Mouse (Mus musculus): Measurements from ENCODE around the gene Pate2. TPM values are rescaled to one million over a fixed set of nuclear protein-coding genes. Genes with fewer than 3 reads are reported as not detected.

Gene Pate2
- polyA plus RNA-seq, 1 experiment from 2014 or later: 2.3 TPM

DNA sequence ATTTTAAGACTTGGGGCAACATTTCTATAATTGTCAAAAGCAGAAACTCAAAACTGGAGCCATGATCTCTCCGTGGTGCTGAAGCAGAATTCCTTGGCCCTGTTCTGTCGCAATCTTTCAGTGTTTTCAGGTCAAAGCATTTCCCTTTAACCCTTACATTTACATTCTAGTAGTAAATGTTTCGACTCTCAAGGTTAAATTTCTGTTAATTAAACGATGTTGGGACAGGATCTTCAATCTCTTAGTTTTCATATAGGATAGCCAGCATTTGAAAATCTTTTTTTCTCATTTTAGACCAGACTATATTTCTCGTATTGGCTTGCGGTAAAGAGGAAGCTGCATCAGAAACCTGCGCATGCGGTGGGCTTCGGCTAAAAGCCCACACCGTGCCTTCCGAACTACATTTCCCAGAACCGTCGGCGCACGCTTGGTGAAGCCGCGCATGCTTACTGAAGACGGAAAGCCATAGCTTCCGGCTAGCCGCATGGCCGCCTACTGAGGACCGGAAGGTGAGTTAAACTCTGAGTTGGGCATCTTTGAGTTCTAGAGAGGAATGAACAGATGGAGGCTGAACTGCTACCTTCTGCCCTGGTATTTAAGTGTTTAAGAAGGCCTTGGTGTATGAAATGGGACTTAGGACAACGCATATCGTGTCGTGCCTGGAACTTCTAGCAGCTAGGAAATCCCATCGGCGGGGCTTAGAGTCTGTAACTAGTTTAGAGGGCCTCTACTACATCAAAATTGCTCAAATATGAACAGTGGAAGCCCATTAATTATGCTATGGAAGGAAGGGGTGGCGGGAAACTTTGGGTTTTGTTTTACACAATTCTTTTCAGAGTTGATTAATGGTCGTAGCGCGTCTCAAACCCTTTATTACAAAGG, 10.8 kb upstream of the Pate2 start:
- peak overlapping the region; percentile 89 for H3K4me2 ChIP-seq
- H3K27ac ChIP-seq: peak overlapping the region; percentile 60; the same call in 1 of the 2 replicates
- WGBS: 3% methylated on average over 31 of the region's 31 CpGs
- peak overlapping the region; percentile 49 for H3K4me3 ChIP-seq (replicated peaks)
- peaks cover 23% of the 10 kb centered on the region for H3K36me3 ChIP-seq (replicated peaks)
- ATAC-seq (ENCODE audit: low FRiP score): peak; percentile 92
- H3K9ac ChIP-seq: peak overlapping the region; percentile 58
- H3K4me1 ChIP-seq: peaks cover 16% of the 10 kb centered on the region
- H3K9me3 ChIP-seq: no peaks in the 10 kb centered on the region
- peaks cover 14% of the 10 kb centered on the region for H3K27me3 ChIP-seq

GRCm38 (mm10) chr9:35561076-35561475, 9.0 kb upstream of the Pate2 start:
- H3K9ac ChIP-seq: no peak overlapping the region
- peaks cover 41% of the 10 kb centered on the region for H3K36me3 ChIP-seq (replicated peaks)
- no peak for ATAC-seq (ENCODE audit: low FRiP score)
- H3K9me3 ChIP-seq: no peaks in the 10 kb centered on the region
- WGBS: 93% methylated on average over 11 of the region's 11 CpGs
- no peak overlapping the region for H3K27ac ChIP-seq
- no peak overlapping the region for H3K4me2 ChIP-seq
- no peak overlapping the region for H3K4me3 ChIP-seq (replicated peaks)
- H3K27me3 ChIP-seq: peaks cover 14% of the 10 kb centered on the region
- peaks cover 16% of the 10 kb centered on the region for H3K4me1 ChIP-seq

- H3K36me3 ChIP-seq (replicated peaks): peaks cover 45% of the 10 kb centered on the region
- WGBS: 92% methylated on average over 6 of the region's 6 CpGs
- no peak overlapping the region for H3K27ac ChIP-seq
These were observed 8.5 kb upstream of the Pate2 start for GRCm38 (mm10) chr9:35561583-35561982.

DNA sequence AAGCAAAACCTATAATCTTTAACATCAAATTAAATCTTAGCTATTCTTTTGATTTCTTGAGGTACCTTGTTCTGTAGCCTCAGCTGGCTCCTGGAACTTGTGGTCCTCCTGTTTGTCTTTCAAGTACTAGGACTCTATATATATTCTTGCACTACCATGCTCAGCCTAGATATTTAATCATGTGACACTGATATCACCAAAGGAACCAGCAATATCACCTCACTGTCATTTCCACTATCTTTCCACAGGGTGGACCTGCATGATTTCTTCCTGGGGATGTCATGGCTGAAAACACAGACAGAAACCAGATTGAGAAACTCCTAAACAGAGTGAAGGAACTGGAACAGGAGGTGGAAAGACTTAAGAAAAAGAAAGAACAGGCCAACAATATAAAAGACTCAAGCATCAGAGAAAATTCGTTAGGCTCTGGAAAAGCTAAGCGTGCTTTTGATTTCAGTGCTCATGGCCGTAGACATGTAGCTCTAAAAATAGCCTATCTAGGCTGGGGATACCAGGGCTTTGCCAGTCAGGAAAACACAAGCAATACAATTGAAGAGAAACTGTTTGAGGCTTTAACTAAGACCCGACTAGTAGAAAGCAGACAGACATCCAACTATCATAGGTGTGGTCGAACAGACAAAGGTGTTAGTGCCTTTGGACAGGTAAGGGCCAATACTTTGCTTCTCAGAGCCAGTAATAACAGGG, 5.4 kb upstream of the Pate2 start:
- Histone ChIP-seq H3K4me2 (no peak overlapping the region), H3K27ac (no peak overlapping the region), H3K4me1 (peaks cover 21% of the 10 kb centered on the region), H3K9me3 (no peaks in the 10 kb centered on the region), H3K9ac (no peak overlapping the region), H3K27me3 (no peaks in the 10 kb centered on the region), H3K36me3 (replicated peaks) (peaks cover 55% of the 10 kb centered on the region), H3K4me3 (replicated peaks) (no peak overlapping the region)
- WGBS: 94% methylated on average over 5 of the region's 5 CpGs
- ATAC-seq (ENCODE audit: low FRiP score): no peak

More at GRCm38 (mm10) chr9:35561583-35561982, 8.5 kb upstream of the Pate2 start:
- Histone ChIP-seq H3K4me2 (no peak overlapping the region), H3K9ac (no peak overlapping the region), H3K4me3 (replicated peaks) (no peak overlapping the region), H3K4me1 (peaks cover 16% of the 10 kb centered on the region), H3K9me3 (no peaks in the 10 kb centered on the region), H3K27me3 (peaks cover 12% of the 10 kb centered on the region)
- no peak for ATAC-seq (ENCODE audit: low FRiP score)

GRCm38 (mm10) chr9:35567995-35568394, 2.1 kb upstream of the Pate2 start:
- Histone ChIP-seq H3K4me3 (replicated peaks) (no peak overlapping the region), H3K9me3 (no peaks in the 10 kb centered on the region), H3K4me2 (no peak overlapping the region), H3K9ac (no peak overlapping the region), H3K27ac (no peak overlapping the region), H3K4me1 (peaks cover 16% of the 10 kb centered on the region), H3K36me3 (replicated peaks) (peaks cover 38% of the 10 kb centered on the region), H3K27me3 (no peaks in the 10 kb centered on the region)
- no peak for ATAC-seq (ENCODE audit: low FRiP score)
- 79% methylated on average over 3 of the region's 3 CpGs for WGBS

- peak; percentile 21 for ATAC-seq (ENCODE audit: low FRiP score)
- Histone ChIP-seq H3K27ac (no peak overlapping the region), H3K9me3 (no peaks in the 10 kb centered on the region), H3K9ac (peak overlapping the region; percentile 88), H3K4me1 (peaks cover 22% of the 10 kb centered on the region), H3K27me3 (peaks cover 12% of the 10 kb centered on the region), H3K4me2 (peak overlapping the region; percentile 67), H3K36me3 (replicated peaks) (peaks cover 18% of the 10 kb centered on the region), H3K4me3 (replicated peaks) (peak overlapping the region; percentile 80)
- WGBS: 14% methylated on average over 5 of the region's 5 CpGs
These were observed 579 bp downstream of the Pate2 start for GRCm38 (mm10) chr9:35570663-35571062.

GRCm38 (mm10) chr9:35574416-35574815, 4.3 kb downstream of the Pate2 start:
- Histone ChIP-seq H3K36me3 (replicated peaks) (no peaks in the 10 kb centered on the region), H3K27ac (no peak overlapping the region), H3K9me3 (no peaks in the 10 kb centered on the region), H3K4me1 (peaks cover 8% of the 10 kb centered on the region), H3K4me3 (replicated peaks) (peak overlapping the region; percentile 34), H3K27me3 (peaks cover 16% of the 10 kb centered on the region), H3K9ac (peak overlapping the region; percentile 36; the same call in 1 of the 2 replicates), H3K4me2 (peak overlapping the region; percentile 59)
- no peak for ATAC-seq (ENCODE audit: low FRiP score)
- 3% methylated on average over 32 of the region's 32 CpGs for WGBS

GRCm38 (mm10) chr9:35587674-35588073, 17.6 kb downstream of the Pate2 start:
- Histone ChIP-seq H3K36me3 (replicated peaks) (no peaks in the 10 kb centered on the region), H3K4me3 (replicated peaks) (no peak overlapping the region), H3K9me3 (no peaks in the 10 kb centered on the region), H3K27me3 (no peaks in the 10 kb centered on the region), H3K4me2 (no peak overlapping the region), H3K27ac (no peak overlapping the region), H3K4me1 (no peaks in the 10 kb centered on the region), H3K9ac (no peak overlapping the region)
- 100% methylated on average over 1 of the region's 1 CpGs for WGBS
- no peak for ATAC-seq (ENCODE audit: low FRiP score)

- WGBS: 22% methylated on average over 2 of the region's 2 CpGs
- Histone ChIP-seq H3K27ac (no peak overlapping the region), H3K4me2 (no peak overlapping the region), H3K4me3 (replicated peaks) (no peak overlapping the region), H3K27me3 (no peaks in the 10 kb centered on the region), H3K36me3 (replicated peaks) (no peaks in the 10 kb centered on the region), H3K9ac (no peak overlapping the region), H3K9me3 (no peaks in the 10 kb centered on the region), H3K4me1 (no peaks in the 10 kb centered on the region)
- ATAC-seq (ENCODE audit: low FRiP score): no peak
These were observed 22.8 kb downstream of the Pate2 start for GRCm38 (mm10) chr9:35592903-35593302.

DNA sequence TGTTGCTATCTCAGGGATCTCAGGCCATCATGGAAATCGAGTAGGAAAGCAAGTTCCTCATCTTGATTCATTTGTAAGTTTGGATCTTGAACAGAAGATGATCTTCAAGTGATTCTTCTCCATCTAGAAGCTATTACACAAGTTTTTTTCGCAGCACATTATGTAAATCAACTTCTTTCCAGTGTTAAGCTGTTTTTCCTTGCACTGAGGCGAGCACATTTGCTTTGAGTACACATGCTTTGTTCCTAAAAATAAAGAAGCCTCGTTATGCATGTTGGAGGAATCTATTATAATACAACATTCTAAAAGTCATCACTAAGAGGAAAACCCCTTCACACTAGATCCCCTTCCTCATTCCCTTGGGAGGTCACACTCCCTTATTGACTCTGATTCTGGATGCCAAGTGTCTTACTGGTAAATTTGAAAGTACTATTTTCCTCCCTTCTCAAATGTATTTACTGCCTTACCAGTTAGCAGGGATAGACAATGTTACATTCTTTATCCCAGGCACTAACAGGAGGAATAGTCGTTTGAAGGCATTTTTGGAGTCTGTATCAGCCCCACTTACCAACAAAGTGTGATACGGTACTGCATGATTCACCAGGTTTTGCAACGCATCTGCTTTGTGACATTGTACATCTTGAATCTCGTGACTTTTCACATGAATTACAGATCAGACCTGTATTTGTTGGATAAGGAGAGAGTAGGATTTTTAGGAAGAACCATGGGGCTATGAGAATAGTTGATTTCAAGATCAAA, 37.7 kb downstream of the Pate2 start:
- Histone ChIP-seq H3K27ac (no peak overlapping the region), H3K27me3 (no peaks in the 10 kb centered on the region), H3K4me3 (replicated peaks) (no peak overlapping the region), H3K9ac (no peak overlapping the region), H3K4me1 (no peaks in the 10 kb centered on the region), H3K4me2 (no peak overlapping the region), H3K9me3 (no peaks in the 10 kb centered on the region), H3K36me3 (replicated peaks) (no peaks in the 10 kb centered on the region)
- WGBS: 60% methylated on average over 8 of the region's 8 CpGs
- no peak for ATAC-seq (ENCODE audit: low FRiP score)

GRCm38 (mm10) chr9:35611841-35612240, 41.8 kb downstream of the Pate2 start, which contains the start of gene Pate4:
Gene Pate4, minus strand, starts transcription at chr9:35611941.
- no peak for ATAC-seq (ENCODE audit: low FRiP score)
- no peaks in the 10 kb centered on the region for H3K27me3 ChIP-seq
- H3K4me1 ChIP-seq: no peaks in the 10 kb centered on the region
- H3K9me3 ChIP-seq: no peaks in the 10 kb centered on the region
- WGBS: 77% methylated on average over 1 of the region's 1 CpGs
- no peak within 1 kb of the TSS for H3K4me3 ChIP-seq (replicated peaks)
- no peak within 1 kb of the TSS for H3K4me2 ChIP-seq
- H3K27ac ChIP-seq: no peak within 1 kb of the TSS
- H3K9ac ChIP-seq: no peak within 1 kb of the TSS
- H3K36me3 ChIP-seq (replicated peaks): no peaks in the 10 kb centered on the region

- H3K4me1 ChIP-seq: no peaks in the 10 kb centered on the region
- H3K4me3 ChIP-seq (replicated peaks): no peak overlapping the region
- H3K9me3 ChIP-seq: no peaks in the 10 kb centered on the region
- H3K9ac ChIP-seq: no peak overlapping the region
- WGBS: 35% methylated on average over 2 of the region's 2 CpGs
- no peaks in the 10 kb centered on the region for H3K36me3 ChIP-seq (replicated peaks)
- no peak for ATAC-seq (ENCODE audit: low FRiP score)
- H3K27ac ChIP-seq: no peak overlapping the region
- no peak overlapping the region for H3K4me2 ChIP-seq
- H3K27me3 ChIP-seq: no peaks in the 10 kb centered on the region
These were observed 43.9 kb downstream of the Pate2 start for GRCm38 (mm10) chr9:35614005-35614404.
